Comparison of ENCODE assay signal across 11 mouse cellular contexts in genomic region chr8:121952800-121953199, GRCm38 (mm10). TPM values are rescaled to one million over a fixed set of nuclear protein-coding genes. Genes with fewer than 3 reads are reported as not detected.
A peak's percentile ranks its signal among the peaks of the same experiment; 100 is the strongest.
DNase-seq lines count a peak whose midpoint lies in the region; ATAC-seq and TF ChIP-seq lines count a peak whose summit lies in the region.
"Had no signal": no experiment of that assay in that cellular context is flagged by ENCODE, and none has a peak within 500 bp of the region (broad histone marks: within the 10 kb centered on the region; RNA-seq: fewer than 3 reads in every experiment).

No protein-coding gene starts in this region.

- ATAC-seq in erythroblast, adult 5-6 weeks (replicated peaks; ENCODE audit: low FRiP score, poor library complexity, severe bottlenecking), result no peak
- no peak for ATAC-seq in midbrain, postnatal 0 days (ENCODE audit: low FRiP score)

- TF ChIP-seq POLR2A in myocyte (IDR thresholded peaks at IDR 0.05; ENCODE audit: insufficient read length, low read depth), result no peak

- H3K9ac ChIP-seq in midbrain, postnatal 0 days (replicated peaks; ENCODE audit: low read length, poor library complexity, severe bottlenecking), result no peak overlapping the region
- H3K9ac ChIP-seq: limb, embryonic 15.5 days had no signal

- H3K27me3 ChIP-seq in erythroblast, embryonic 14.5 days (ENCODE audit: control insufficient read depth), result no peaks in the 10 kb centered on the region
- H3K27me3 ChIP-seq in midbrain, embryonic 10.5 days (ENCODE audit: low read depth, poor library complexity, severe bottlenecking), result no peaks in the 10 kb centered on the region
- no peaks in the 10 kb centered on the region for H3K27me3 ChIP-seq in midbrain, postnatal 0 days (ENCODE audit: insufficient read depth, low read length)
- no peaks in the 10 kb centered on the region for H3K27me3 ChIP-seq in myocyte (ENCODE audit: control insufficient read depth, insufficient read depth, insufficient read length)
- H3K27me3 ChIP-seq: limb, embryonic 15.5 days had no signal

- H3K4me1 ChIP-seq in erythroblast, embryonic 14.5 days (ENCODE audit: control insufficient read depth), result peaks cover 83% of the 10 kb centered on the region
- H3K4me1 ChIP-seq in midbrain, embryonic 10.5 days, result peaks cover 41% of the 10 kb centered on the region
- peaks cover 6% of the 10 kb centered on the region; the same call in 1 of the 2 replicates for H3K4me1 ChIP-seq in midbrain, postnatal 0 days (ENCODE audit: insufficient read depth, low read length)

- H3ac ChIP-seq in myocyte (ENCODE audit: control insufficient read depth, insufficient read length), result no peak overlapping the region

- no peak for TF ChIP-seq CTCF in midbrain, postnatal 0 days (IDR thresholded peaks at IDR 0.05)

- no peak for DNase-seq in midbrain, embryonic 10.5 days (ENCODE audit: low spot score)
- DNase-seq in midbrain, postnatal 0 days (ENCODE audit: low spot score), result no peak
- peak; percentile 51 for DNase-seq in kidney, postnatal 10 days
- no peak for DNase-seq in MN1 (ENCODE audit: low spot score)
- DNase-seq in spleen, postnatal 10 days (ENCODE audit: low spot score in 2 of 2), result no peak
- DNase-seq: adrenal gland, adult 2 months had no signal

- H3K4me2 ChIP-seq in midbrain, postnatal 0 days (ENCODE audit: low read depth, low read length, poor library complexity, severe bottlenecking), result no peak overlapping the region
- H3K4me2 ChIP-seq in myocyte (ENCODE audit: low read depth), result peak overlapping the region; percentile 76

- H3K27ac ChIP-seq in midbrain, embryonic 10.5 days (replicated peaks), result no peak overlapping the region
- H3K27ac ChIP-seq in midbrain, postnatal 0 days (ENCODE audit: low read depth, low read length), result no peak overlapping the region
- H3K27ac ChIP-seq: limb, embryonic 15.5 days had no signal

- peak overlapping the region; percentile 89 for H3K4me3 ChIP-seq in erythroblast, embryonic 14.5 days (replicated peaks)
- H3K4me3 ChIP-seq in midbrain, embryonic 10.5 days, result peak overlapping the region; percentile 98; the same call in 1 of the 2 replicates
- H3K4me3 ChIP-seq in midbrain, postnatal 0 days (ENCODE audit: low read depth, low read length), result no peak overlapping the region
- H3K4me3 ChIP-seq in myocyte, result no peak overlapping the region

- 90% methylated on average over 7 of the region's 7 CpGs for WGBS in midbrain, embryonic 10.5 days
- WGBS in midbrain, postnatal 0 days, result 86% methylated on average over 7 of the region's 7 CpGs

- H3K9me3 ChIP-seq in erythroblast, embryonic 14.5 days (ENCODE audit: control insufficient read depth, low read length), result no peaks in the 10 kb centered on the region
- no peaks in the 10 kb centered on the region for H3K9me3 ChIP-seq in midbrain, embryonic 10.5 days (replicated peaks)
- H3K9me3 ChIP-seq in midbrain, postnatal 0 days (ENCODE audit: low read length), result no peaks in the 10 kb centered on the region
- H3K9me3 ChIP-seq: limb, embryonic 15.5 days had no signal

- H3K36me3 ChIP-seq in erythroblast, embryonic 14.5 days (ENCODE audit: control insufficient read depth), result peaks cover 57% of the 10 kb centered on the region
- H3K36me3 ChIP-seq in midbrain, embryonic 10.5 days, result peaks cover 43% of the 10 kb centered on the region
- peaks cover 3% of the 10 kb centered on the region; the same call in 1 of the 2 replicates for H3K36me3 ChIP-seq in midbrain, postnatal 0 days (ENCODE audit: insufficient read depth, low read length)
- H3K36me3 ChIP-seq in myocyte (ENCODE audit: control insufficient read depth, insufficient read depth), result no peaks in the 10 kb centered on the region

- peaks cover 47% of the 10 kb centered on the region for H3K79me2 ChIP-seq in myocyte (ENCODE audit: control insufficient read depth, insufficient read depth)

TF ChIP-seq in myocyte, 11 proteins besides CTCF, POLR2A, EP300 and RAD21:
- no peak for TF ChIP-seq E2F4 (IDR thresholded peaks at IDR 0.05; ENCODE audit: insufficient read depth)
- peak; percentile 29 for TF ChIP-seq POLR2AphosphoS2 (IDR thresholded peaks at IDR 0.05; ENCODE audit: insufficient read length, low read depth)
- TF ChIP-seq TCF12 (IDR thresholded peaks at IDR 0.05; ENCODE audit: insufficient read depth, poor library complexity, severe bottlenecking), result no peak
- no peak for TF ChIP-seq USF1 (IDR thresholded peaks at IDR 0.05; ENCODE audit: low read depth)

RNA-seq across cellular contexts. Expression of gene Banp, which starts 3.2 kb away (rescaled TPM):
- 8.0 and 8.8 TPM in 2 replicates for polyA plus RNA-seq in erythroblast, embryonic 14.5 days (2012)
- total RNA-seq in erythroblast, adult 5-6 weeks (2015; ENCODE audit: low replicate concordance), result 6.1 and 25.0 TPM in 2 replicates
- total RNA-seq in erythroblast, adult 5-6 weeks (2017; ENCODE audit: low replicate concordance), result 20.4 and 45.8 TPM in 2 replicates
- polyA plus RNA-seq in midbrain, embryonic 10.5 days (2016; fragmentation: Nextera tagmentation; extraction: Ambion mirVana), result 53.2 and 64.6 TPM in 2 replicates
- total RNA-seq in midbrain, postnatal 0 days (2014; rRNA removed), result 37.1 and 51.6 TPM in 2 replicates
- 22.4 and 24.8 TPM in 2 replicates for polyA plus RNA-seq in midbrain, postnatal 0 days (2015; fragmentation: Nextera tagmentation; extraction: Ambion mirVana)
- 30.3 TPM for polyA plus RNA-seq in myocyte (2012; fragmentation: generic; extraction: Trizol)

RNA-seq across cellular contexts. Expression of gene Car5a, which starts 8.1 kb away (rescaled TPM):
- 0.03 and 0.08 TPM in 2 replicates for polyA plus RNA-seq in erythroblast, embryonic 14.5 days (2012)
- not detected in 2 replicates for total RNA-seq in erythroblast, adult 5-6 weeks (2015; ENCODE audit: low replicate concordance)
- not detected in 2 replicates for total RNA-seq in erythroblast, adult 5-6 weeks (2017; ENCODE audit: low replicate concordance)
- 0.27 and 0.30 TPM in 2 replicates for polyA plus RNA-seq in midbrain, embryonic 10.5 days (2016; fragmentation: Nextera tagmentation; extraction: Ambion mirVana)
- 0.19 TPM in 1 of 2 replicates, not detected in the other for total RNA-seq in midbrain, postnatal 0 days (2014; rRNA removed)
- polyA plus RNA-seq in midbrain, postnatal 0 days (2015; fragmentation: Nextera tagmentation; extraction: Ambion mirVana), result 0.17 and 0.22 TPM in 2 replicates
- polyA plus RNA-seq in myocyte (2012; fragmentation: generic; extraction: Trizol), result not detected
- polyA plus RNA-seq: heart, embryonic 11.5 days; limb, embryonic 15.5 days had no signal

RNA-seq across cellular contexts. Expression of gene Slc7a5, which starts 45.3 kb away (rescaled TPM):
- polyA plus RNA-seq in erythroblast, embryonic 14.5 days (2012), result 12.4 and 35.9 TPM in 2 replicates
- 137 and 171 TPM in 2 replicates for total RNA-seq in erythroblast, adult 5-6 weeks (2015; ENCODE audit: low replicate concordance)
- 151 and 182 TPM in 2 replicates for total RNA-seq in erythroblast, adult 5-6 weeks (2017; ENCODE audit: low replicate concordance)
- 29.3 and 32.7 TPM in 2 replicates for polyA plus RNA-seq in midbrain, embryonic 10.5 days (2016; fragmentation: Nextera tagmentation; extraction: Ambion mirVana)
- total RNA-seq in midbrain, postnatal 0 days (2014; rRNA removed), result 111 and 115 TPM in 2 replicates
- 64.5 and 65.2 TPM in 2 replicates for polyA plus RNA-seq in midbrain, postnatal 0 days (2015; fragmentation: Nextera tagmentation; extraction: Ambion mirVana)
- 612 TPM for polyA plus RNA-seq in myocyte (2012; fragmentation: generic; extraction: Trizol)

Comparison
In these comparisons a context has a peak if more than half of its experiments do, and no peak if none do; other contexts are left out.
1. H3K4me3 ChIP-seq: peak in erythroblast, embryonic 14.5 days (single experiment) and midbrain, embryonic 10.5 days (single experiment); none in midbrain, postnatal 0 days (single experiment) and myocyte (single experiment).